Mouse (Mus musculus) embryonic stem cell, embryonic (primary cell): ENCODE results near the gene Hist1h4d.
"Not testable (repeated sequence)": the region's sequence is repeated elsewhere in the genome, so short reads cannot be mapped to it uniquely, and the experiment has no call there.

Experiments used
- CTCF ChIA-PET, 4 experiments: fragments of 300-600 bp in 2 of 4; fragments of 350-600 bp in 2 of 4; sonication (Branson Sonifier 250); formaldehyde crosslinking; loops; one replicate each; lab custom pipeline; 2022; ENCODE audit warnings: inconsistent platforms in 2 of 4; lab: Charles Lee
- POLR2A ChIA-PET, 4 experiments: fragments of 300-600 bp in 2 of 4; fragments of 350-600 bp in 2 of 4; sonication (Branson Sonifier 250); formaldehyde crosslinking; loops; one replicate each; lab custom pipeline; 2022; ENCODE audit warnings: antibody characterized with exemption in 4 of 4, inconsistent platforms in 1 of 4; lab: Charles Lee

Gene Hist1h4d

GRCm38 (mm10) chr13:23561531-23561882 is 19.9 kb upstream of the Hist1h4d start:
- POLR2A ChIA-PET: interaction anchor here (0.6 to 9.9 kb wide), 39 partner anchors 9 to 1883 kb away, joined by 3 to 217 read pairs (median 7); partner anchors contain the start of genes Hist1h2ae (in 4 of the 4), Hist1h2bg (in 4 of the 4), Hist1h4d (in 3 of the 4) and Hist1h4f (in 3 of the 4)
- CTCF ChIA-PET: not testable (repeated sequence)

- CTCF ChIA-PET: interaction anchor here in 1 of 4 experiments (0.7 kb wide), 1 partner anchor 269 kb away, joined by 3 read pairs; no protein-coding TSS in a partner anchor
- POLR2A ChIA-PET: interaction anchor here (0.6 to 9.9 kb wide), 41 partner anchors 9 to 1527 kb away, joined by 3 to 217 read pairs (median 7); partner anchors contain the start of genes Hist1h2ae (in 4 of the 4), Hist1h2bg (in 4 of the 4), Hist1h2bc (in 3 of the 4) and Hist1h4d (in 3 of the 4)
Observed at GRCm38 (mm10) chr13:23561883-23562659, 19.3 kb upstream of the Hist1h4d start, which contains the start of gene Hist1h3e. Gene Hist1h3e (minus strand): TSS chr13:23562369.

DNA sequence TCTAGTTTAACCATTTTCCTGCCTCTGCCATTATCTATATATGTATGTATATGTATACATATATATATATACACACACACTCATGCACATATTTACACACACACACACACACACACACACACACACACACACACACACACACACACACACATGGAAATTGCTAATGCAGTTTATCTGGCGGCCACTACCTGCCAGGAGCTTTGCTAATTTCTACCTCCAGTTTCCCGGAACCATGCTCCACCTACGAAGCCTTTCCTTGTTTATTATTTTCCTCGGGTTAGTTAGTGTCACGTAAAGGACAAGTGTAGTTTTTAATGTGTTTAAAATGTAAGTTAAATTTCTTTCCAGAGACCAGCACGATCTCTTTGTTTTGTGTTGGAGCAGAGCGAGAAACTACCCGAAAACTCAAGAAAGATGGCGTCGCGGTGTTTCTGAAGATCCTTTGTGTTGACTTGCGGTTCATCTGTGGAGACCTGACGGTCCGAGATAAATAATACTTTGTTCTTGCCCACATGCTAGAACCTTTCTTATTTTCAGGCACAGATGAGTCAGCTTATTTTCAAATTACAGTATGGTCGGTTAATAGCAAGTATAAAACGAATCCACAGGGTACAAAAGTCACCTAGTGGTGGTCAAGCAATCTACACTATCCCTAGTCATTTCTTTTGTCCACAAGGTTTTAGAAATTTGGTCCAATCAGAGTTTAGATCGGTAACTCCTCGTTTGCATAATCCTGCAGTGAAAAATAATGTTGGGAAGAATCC is 18.5 kb upstream of the Hist1h4d start:
- ChIA-PET POLR2A (interaction anchor here (0.6 to 9.9 kb wide), 48 partner anchors 8 to 1604 kb away, joined by 3 to 217 read pairs (median 5); partner anchors contain the start of genes Hist1h2ae (in 4 of the 4), Hist1h2bg (in 4 of the 4), Hist1h2bc (in 3 of the 4) and Hist1h2bf (in 3 of the 4)), CTCF (interaction anchor here in 2 of 4 experiments (0.6 to 0.7 kb wide), 2 partner anchors 270 to 1594 kb away, joined by 3 to 4 read pairs; no protein-coding TSS in a partner anchor)

DNA sequence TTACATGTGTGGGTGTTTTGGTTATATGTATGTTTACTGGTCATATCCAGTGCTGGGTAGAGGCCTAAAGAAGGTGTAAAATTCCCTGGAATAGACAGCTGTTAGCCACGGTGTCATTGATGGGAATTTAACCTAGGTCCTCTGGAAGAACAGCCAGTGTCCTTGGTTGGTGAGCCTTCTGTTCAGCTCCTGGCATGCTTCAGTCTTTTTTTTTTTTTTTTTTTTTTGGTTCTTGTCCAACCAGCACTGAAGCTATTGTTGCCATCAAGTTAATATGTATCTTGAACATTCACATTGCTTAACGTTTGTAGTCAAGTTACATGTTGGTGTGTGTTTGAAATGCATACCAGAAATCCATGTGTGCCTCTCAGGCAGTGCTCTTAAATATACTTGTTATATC is 16.9 kb upstream of the Hist1h4d start:
- POLR2A ChIA-PET: interaction anchor here in 3 of 4 experiments (0.6 to 9.9 kb wide), 34 partner anchors 8 to 1847 kb away, joined by 3 to 217 read pairs (median 6); partner anchors contain the start of genes Hist1h4d (in 3 of the 3), Hist1h2ac (in 2 of the 3), Hist1h2ad (in 2 of the 3) and Hist1h2ae (in 2 of the 3)
- CTCF ChIA-PET: interaction anchor here in 1 of 4 experiments (0.6 kb wide), 2 partner anchors 34 to 1522 kb away, joined by 5 read pairs; no protein-coding TSS in a partner anchor

- ChIA-PET CTCF (interaction anchor here in 1 of 4 experiments (0.6 kb wide), 1 partner anchor 47 kb away, joined by 15 read pairs; no protein-coding TSS in a partner anchor), POLR2A (interaction anchor here (0.6 to 22.3 kb wide), 121 partner anchors 8 to 1854 kb away, joined by 3 to 794 read pairs (median 6); partner anchors contain the start of genes Hist1h3e (in 4 of the 4), Hist1h4d (in 4 of the 4), Hist1h1a (in 3 of the 4) and Hist1h1c (in 3 of the 4))
Observed at GRCm38 (mm10) chr13:23570261-23571021, 11.0 kb upstream of the Hist1h4d start.

- ChIA-PET CTCF (interaction anchor here in 1 of 4 experiments (0.6 kb wide), 1 partner anchor 37 kb away, joined by 3 read pairs; no protein-coding TSS in a partner anchor), POLR2A (interaction anchor here (0.6 to 22.3 kb wide), 131 partner anchors 8 to 1855 kb away, joined by 3 to 794 read pairs (median 6); partner anchors contain the start of genes Hist1h2ac (in 4 of the 4), Hist1h2bc (in 4 of the 4), Hist1h3e (in 4 of the 4) and Hist1h4d (in 4 of the 4))
Observed at GRCm38 (mm10) chr13:23571022-23571503, 10.3 kb upstream of the Hist1h4d start, which contains the start of the genes Hist1h2ae and Hist1h2bg. Gene Hist1h2ae (minus strand): TSS chr13:23571220. Gene Hist1h2bg (plus strand): TSS chr13:23571396.

- POLR2A ChIA-PET: interaction anchor here (0.5 to 22.3 kb wide), 134 partner anchors 9 to 1856 kb away, joined by 3 to 794 read pairs (median 6); partner anchors contain the start of genes Hist1h2ac (in 4 of the 4), Hist1h2bc (in 4 of the 4), Hist1h3e (in 4 of the 4) and Hist1h4d (in 4 of the 4)
- CTCF ChIA-PET: interaction anchor here in 1 of 4 experiments (0.6 kb wide), 1 partner anchor 38 kb away, joined by 3 read pairs; no protein-coding TSS in a partner anchor
Observed at GRCm38 (mm10) chr13:23571504-23572217, 9.7 kb upstream of the Hist1h4d start.

- ChIA-PET POLR2A (interaction anchor here (0.5 to 22.3 kb wide), 70 partner anchors 10 to 1851 kb away, joined by 3 to 794 read pairs (median 16); partner anchors contain the start of genes Hist1h4d (in 4 of the 4), Hist1h1c (in 3 of the 4), Hist1h1d (in 3 of the 4) and Hist1h2ac (in 3 of the 4)), CTCF (no interaction called here)
Observed at GRCm38 (mm10) chr13:23572218-23573033, 9.0 kb upstream of the Hist1h4d start.

DNA sequence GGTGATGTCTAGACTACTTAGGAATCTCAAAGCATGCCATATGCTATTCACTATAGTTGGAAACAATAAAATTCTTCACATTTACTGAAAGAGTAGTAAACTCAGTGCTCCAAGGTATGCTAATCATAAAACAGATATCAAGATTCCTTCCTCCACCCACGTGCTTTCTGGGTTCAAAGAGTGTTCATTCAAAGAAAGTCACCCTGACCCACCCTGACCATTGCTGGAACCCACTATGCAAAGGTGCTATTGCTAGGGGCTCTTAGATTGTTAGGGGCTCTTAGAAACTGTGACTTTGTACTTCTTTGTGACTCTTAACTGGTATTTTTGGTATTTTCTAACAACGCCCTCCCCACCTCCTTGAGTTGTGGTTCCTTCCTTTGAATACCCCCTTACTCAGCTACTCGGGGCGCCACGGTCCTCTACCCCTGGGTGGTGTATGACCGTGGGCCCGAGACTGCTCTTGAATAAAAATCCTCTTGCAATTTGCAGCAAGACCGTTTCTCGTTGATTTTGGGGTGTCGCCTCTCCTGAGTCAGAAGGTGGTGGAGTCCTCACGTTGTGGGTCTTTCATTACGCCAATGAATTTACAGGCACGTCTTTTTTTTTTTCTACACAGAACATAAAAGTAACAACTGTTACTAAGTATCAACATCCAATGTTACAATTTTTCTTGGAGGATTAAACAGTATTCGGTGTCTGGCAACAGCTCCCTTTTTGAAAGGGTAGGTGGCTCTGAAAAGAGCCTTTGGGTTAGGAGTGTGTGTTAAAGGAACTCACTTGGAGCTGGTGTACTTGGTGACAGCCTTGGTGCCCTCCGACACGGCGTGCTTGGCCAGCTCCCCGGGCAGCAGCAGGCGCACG is 8.1 kb upstream of the Hist1h4d start:
- POLR2A ChIA-PET: interaction anchor here (0.6 to 22.3 kb wide), 55 partner anchors 10 to 1540 kb away, joined by 3 to 794 read pairs (median 23); partner anchors contain the start of genes Hist1h4d (in 4 of the 4), Hist1h4f (in 4 of the 4), Hist1h1c (in 3 of the 4) and Hist1h1d (in 3 of the 4)
- CTCF ChIA-PET: not testable (repeated sequence)

DNA sequence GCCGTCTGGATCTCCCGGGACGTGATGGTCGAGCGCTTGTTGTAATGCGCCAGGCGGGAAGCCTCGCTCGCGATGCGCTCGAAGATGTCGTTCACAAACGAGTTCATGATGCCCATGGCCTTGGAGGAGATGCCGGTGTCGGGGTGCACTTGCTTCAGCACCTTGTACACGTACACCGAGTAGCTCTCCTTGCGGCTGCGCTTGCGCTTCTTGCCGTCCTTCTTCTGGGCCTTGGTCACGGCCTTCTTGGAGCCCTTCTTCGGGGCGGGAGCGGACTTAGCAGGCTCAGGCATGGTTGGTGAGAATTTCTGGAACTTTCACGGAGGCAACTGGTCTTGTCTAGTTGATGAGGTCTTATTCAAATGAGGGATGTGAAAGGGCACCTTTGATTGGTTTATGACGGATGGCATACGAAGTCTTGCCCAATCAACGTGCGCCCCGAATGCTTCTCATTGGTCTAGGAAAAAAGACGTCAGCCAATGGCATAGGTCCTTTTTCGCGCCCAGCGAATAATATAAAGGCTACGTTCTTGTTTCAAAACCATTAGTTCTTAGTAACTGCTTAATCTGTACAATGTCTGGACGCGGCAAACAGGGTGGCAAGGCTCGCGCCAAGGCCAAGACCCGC is 7.4 kb upstream of the Hist1h4d start, which contains the start of the genes Hist1h2bf and Hist1h2ad:
Gene Hist1h2bf (minus strand): TSS at position 299 of the 627 bp plus-strand sequence.
Gene Hist1h2ad (plus strand): TSS at position 484 of the 627 bp plus-strand sequence.
- CTCF ChIA-PET: not testable (repeated sequence)
- POLR2A ChIA-PET: interaction anchor here (0.7 to 22.3 kb wide), 38 partner anchors 10 to 1539 kb away, joined by 3 to 794 read pairs (median 36); partner anchors contain the start of genes Hist1h4f (in 4 of the 4), Hist1h1d (in 3 of the 4), Hist1h2ac (in 3 of the 4) and Hist1h2bc (in 3 of the 4)

GRCm38 (mm10) chr13:23574546-23575170 is 6.7 kb upstream of the Hist1h4d start:
- POLR2A ChIA-PET: interaction anchor here in 3 of 4 experiments (0.7 to 28.3 kb wide), 23 partner anchors 10 to 1532 kb away, joined by 3 to 794 read pairs (median 50); partner anchors contain the start of genes Hist1h4d (in 3 of the 3), Hist1h4f (in 3 of the 3), Hist1h1d (in 2 of the 3) and Hist1h2ac (in 2 of the 3)
- CTCF ChIA-PET: not testable (repeated sequence)

GRCm38 (mm10) chr13:23575271-23575851 is 6.0 kb upstream of the Hist1h4d start, which contains the start of gene Hist1h3d:
Gene Hist1h3d (plus strand): TSS chr13:23575763.
- ChIA-PET POLR2A (interaction anchor here (0.6 to 28.3 kb wide), 50 partner anchors 7 to 1822 kb away, joined by 3 to 794 read pairs (median 6); partner anchors contain the start of genes Hist1h2ac (in 3 of the 4), Hist1h2bc (in 3 of the 4), Hist1h1d (in 2 of the 4) and Hist1h2af (in 2 of the 4)), CTCF (no interaction called here)
